Mouse (Mus musculus) liver, embryonic 13.5 days (tissue): ENCODE data around the gene Spred2. TPM values are rescaled to one million over a fixed set of nuclear protein-coding genes. Genes with fewer than 3 reads are reported as not detected.

Experiments used
- ATAC-seq: fragments of 200-750 bp; cut with Nextera tagmentation; 2 replicates; pipeline ENCODE4 v1.8.0; 2017; ENCODE audit warnings: low read depth, mild to moderate bottlenecking, moderate number of reproducible peaks, moderate library complexity
- DNase-seq: peaks from one replicate; pipeline ENCODE4 v3.0.0; 2022
- H3K27ac ChIP-seq: fragments of 300-500 bp; sonication (generic); 2 replicates; pipeline ENCODE4 v1.5.1; 2015; ENCODE audit warnings: moderate library complexity, mild to moderate bottlenecking, inconsistent platforms
- H3K27me3 ChIP-seq: fragments of 300-500 bp; sonication (generic); 2 replicates; pipeline ENCODE4 v1.6.1; 2015; ENCODE audit warnings: mild to moderate bottlenecking, inconsistent platforms
- H3K36me3 ChIP-seq: fragments of 300-500 bp; sonication (generic); 2 replicates; pipeline ENCODE4 v1.6.1; 2015; ENCODE audit warnings: mild to moderate bottlenecking, inconsistent platforms
- H3K4me1 ChIP-seq: fragments of 300-500 bp; sonication (generic); replicated peaks from 2 replicates; pipeline ENCODE4 v1.6.1; 2015; ENCODE audit warnings: inconsistent platforms
- H3K4me2 ChIP-seq: fragments of 300-500 bp; sonication (generic); 2 replicates; pipeline ENCODE4 v1.6.1; 2015; ENCODE audit warnings: inconsistent platforms, mild to moderate bottlenecking, moderate library complexity
- H3K4me3 ChIP-seq: fragments of 300-500 bp; sonication (generic); replicated peaks from 2 replicates; pipeline ENCODE4 v1.5.1; 2015; ENCODE audit warnings: mild to moderate bottlenecking, inconsistent platforms
- H3K9ac ChIP-seq: fragments of 300-500 bp; sonication (generic); 2 replicates; pipeline ENCODE4 v1.6.1; 2015; ENCODE audit warnings: mild to moderate bottlenecking, inconsistent platforms
- H3K9me3 ChIP-seq: fragments of 300-500 bp; sonication (generic); replicated peaks from 2 replicates; pipeline ENCODE4 v1.6.1; 2016; ENCODE audit warnings: inconsistent platforms
- WGBS: fragments of 180-500 bp; shearing (Covaris S2); methylation state at CpG from one replicate; pipeline ENCODE4 v1.1.7; 2015; ENCODE audit not compliant: insufficient replicate concordance; 5-methylcytosine and 5-hydroxymethylcytosine counted together
- polyA plus RNA-seq: library from polyadenylated mRNA; unstranded; fragments of >200 nt; fragmentation: Nextera tagmentation; extraction: Ambion mirVana; gene quantifications from 2 replicates; pipeline ENCODE4 v1.2.1, GENCODE M21; 2015

Gene Spred2
- polyA plus RNA-seq, 1 experiment from 2014 or later = 2.3 TPM

DNA sequence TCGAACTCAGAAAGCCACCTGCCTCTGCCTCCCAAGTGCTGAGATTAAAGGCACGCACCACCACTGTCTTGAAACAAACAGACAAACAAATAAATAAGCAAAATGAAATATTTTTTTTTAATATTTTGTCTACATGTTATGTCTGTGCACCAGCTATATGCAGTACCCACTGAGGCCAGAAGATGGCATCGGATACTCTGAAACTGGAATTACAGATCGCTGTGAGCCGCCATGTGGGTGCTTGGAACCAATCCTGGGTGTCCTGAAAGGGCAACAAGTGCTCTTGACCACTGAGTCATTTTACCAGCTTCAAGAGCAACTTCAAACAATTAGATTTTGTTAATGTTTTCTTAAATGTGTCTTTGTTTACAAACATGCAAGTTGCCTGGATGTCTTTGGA lies 11.5 kb upstream of the Spred2 start:
- Histone ChIP-seq H3K27me3 (no peaks in the 10 kb centered on the region), H3K4me1 (0 out of 2 replicates have a peak, but pooled peaks cover 3% of the 10 kb centered on the region), H3K4me3 (no peak overlapping the region), H3K9me3 (peaks cover 5% of the 10 kb centered on the region), H3K9ac (no peak overlapping the region), H3K4me2 (no peak overlapping the region), H3K27ac (no peak overlapping the region), H3K36me3 (no peaks in the 10 kb centered on the region)
- ATAC-seq (no peak), DNase-seq (no peak)
- 83% methylated on average over 5 of the region's 5 CpGs for WGBS

DNA sequence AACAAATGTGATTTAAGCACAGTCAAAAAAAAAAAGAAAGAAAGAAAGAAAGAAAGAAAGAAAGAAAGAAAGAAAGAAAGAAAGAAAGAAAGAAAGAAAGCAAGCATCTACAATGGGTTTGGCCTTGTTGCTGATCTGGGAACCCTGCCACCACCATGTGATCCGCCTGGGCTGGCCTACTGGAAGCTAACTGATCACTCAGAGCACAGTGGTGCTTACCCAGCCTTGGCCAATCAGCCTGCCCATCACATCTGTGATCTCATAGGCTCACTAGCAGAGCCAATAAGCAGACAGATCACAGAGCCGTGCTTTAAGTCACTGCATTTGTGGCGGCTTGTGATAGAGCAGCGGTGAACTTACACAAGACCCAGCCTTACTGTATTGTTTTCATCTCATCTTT lies 10.4 kb upstream of the Spred2 start:
- WGBS = 79% methylated on average over 4 of the region's 4 CpGs
- H3K27ac ChIP-seq = no peak overlapping the region
- H3K36me3 ChIP-seq = no peaks in the 10 kb centered on the region
- ATAC-seq (no peak), DNase-seq (no peak)
- peaks cover 9% of the 10 kb centered on the region for H3K4me1 ChIP-seq
- peaks cover 5% of the 10 kb centered on the region for H3K9me3 ChIP-seq
- no peaks in the 10 kb centered on the region for H3K27me3 ChIP-seq
- no peak overlapping the region for H3K9ac ChIP-seq
- no peak overlapping the region for H3K4me2 ChIP-seq
- no peak overlapping the region for H3K4me3 ChIP-seq

GRCm38 (mm10) chr11:19917381-19918245 lies 6.6 kb upstream of the Spred2 start:
- Histone ChIP-seq H3K4me3 (no peak overlapping the region), H3K9ac (no peak overlapping the region), H3K27me3 (no peaks in the 10 kb centered on the region), H3K27ac (no peak overlapping the region), H3K36me3 (no peaks in the 10 kb centered on the region), H3K4me2 (no peak overlapping the region), H3K9me3 (peaks cover 4% of the 10 kb centered on the region), H3K4me1 (peaks cover 25% of the 10 kb centered on the region)
- DNase-seq (no peak), ATAC-seq (no peak)
- WGBS = 66% methylated on average over 9 of the region's 9 CpGs

GRCm38 (mm10) chr11:19918246-19918540 lies 6.0 kb upstream of the Spred2 start:
- 18% methylated on average over 2 of the region's 2 CpGs for WGBS
- peaks cover 25% of the 10 kb centered on the region for H3K4me1 ChIP-seq
- no peaks in the 10 kb centered on the region for H3K9me3 ChIP-seq
- no peak overlapping the region for H3K9ac ChIP-seq
- H3K4me3 ChIP-seq = no peak overlapping the region
- DNase-seq (no peak), ATAC-seq (no peak)
- H3K27me3 ChIP-seq = no peaks in the 10 kb centered on the region
- H3K27ac ChIP-seq = no peak overlapping the region
- H3K36me3 ChIP-seq = no peaks in the 10 kb centered on the region
- H3K4me2 ChIP-seq = no peak overlapping the region

GRCm38 (mm10) chr11:19919460-19919784 lies 4.8 kb upstream of the Spred2 start:
- peak overlapping the region; percentile 70 for H3K27ac ChIP-seq
- H3K9me3 ChIP-seq = no peaks in the 10 kb centered on the region
- ATAC-seq (no peak), DNase-seq (no peak)
- H3K4me1 ChIP-seq = peaks cover 30% of the 10 kb centered on the region
- peak overlapping the region; percentile 72 for H3K4me3 ChIP-seq
- 13% methylated on average over 6 of the region's 6 CpGs for WGBS
- peak overlapping the region; percentile 76 for H3K9ac ChIP-seq
- peak overlapping the region; percentile 92 for H3K4me2 ChIP-seq
- H3K27me3 ChIP-seq = no peaks in the 10 kb centered on the region
- no peaks in the 10 kb centered on the region for H3K36me3 ChIP-seq

DNA sequence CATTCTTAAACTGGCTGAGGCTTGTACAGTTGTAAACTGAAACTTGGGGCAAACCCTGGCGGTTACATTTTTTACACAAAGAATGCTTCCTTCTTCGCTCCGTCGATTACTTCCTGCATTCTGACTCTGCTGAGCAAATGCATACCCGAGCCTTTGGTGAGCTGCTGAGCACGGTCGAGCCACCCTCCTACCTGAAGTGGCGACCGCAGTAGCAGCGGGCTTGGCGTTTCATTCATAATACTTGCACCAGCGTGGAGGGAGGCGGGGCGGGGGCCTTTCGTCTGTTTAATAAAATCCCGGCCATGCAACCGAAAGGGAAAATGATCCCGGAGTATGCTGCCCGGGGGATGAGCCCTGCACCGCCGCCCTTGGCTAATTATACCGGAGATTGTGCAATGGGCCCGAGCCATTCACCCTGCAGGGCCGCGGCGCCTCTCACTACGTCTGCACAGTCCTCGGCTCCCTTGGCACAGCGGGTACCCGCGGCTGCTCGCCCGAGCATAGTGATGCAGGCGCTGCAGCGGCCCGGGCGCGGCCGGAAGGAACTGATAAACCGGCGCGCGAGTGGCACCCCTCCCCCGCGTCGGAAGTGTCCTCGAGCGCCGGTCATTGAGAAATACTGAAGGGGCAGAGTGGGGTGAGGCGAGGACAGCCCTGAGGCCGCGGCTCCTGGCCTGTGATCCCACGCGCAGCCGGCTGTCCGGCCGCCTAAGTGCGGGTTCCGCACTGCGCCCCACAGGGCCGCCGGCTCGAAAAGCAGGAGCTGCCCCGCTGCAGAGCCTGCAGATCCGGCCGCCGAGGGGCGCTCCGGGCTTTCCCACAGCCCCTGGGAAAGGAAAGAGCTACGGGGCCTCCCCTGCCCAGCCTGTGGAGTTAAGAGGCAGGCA lies 4.1 kb upstream of the Spred2 start:
- peak overlapping the region; percentile 76 for H3K9ac ChIP-seq
- under 1% methylated on average over 70 of the region's 70 CpGs for WGBS
- no peaks in the 10 kb centered on the region for H3K9me3 ChIP-seq
- peak overlapping the region; percentile 72 for H3K4me3 ChIP-seq
- peak overlapping the region; percentile 70 for H3K27ac ChIP-seq
- no peaks in the 10 kb centered on the region for H3K36me3 ChIP-seq
- peak; percentile 80 for ATAC-seq
- peak overlapping the region; percentile 92 for H3K4me2 ChIP-seq
- peak; percentile 70 for DNase-seq
- no peaks in the 10 kb centered on the region for H3K27me3 ChIP-seq
- peaks cover 33% of the 10 kb centered on the region for H3K4me1 ChIP-seq

DNA sequence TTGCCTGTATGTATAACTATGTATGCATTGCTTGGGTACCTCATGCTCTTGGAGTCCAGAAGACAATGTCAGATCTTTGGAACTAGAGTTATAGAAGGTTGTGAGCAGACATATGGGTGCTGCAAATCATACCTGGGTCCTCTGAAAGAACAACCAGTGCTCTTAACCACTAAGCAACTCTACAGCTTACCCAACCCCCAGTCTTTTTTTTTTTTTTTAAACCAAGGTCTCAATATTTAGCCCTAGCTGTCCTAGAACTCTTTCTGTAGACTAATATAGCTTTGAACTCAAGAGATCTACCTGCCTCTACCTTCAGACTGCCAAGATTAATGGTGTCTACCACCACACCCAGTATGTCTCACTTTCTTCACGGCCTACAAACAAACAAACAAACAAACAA lies 2.5 kb upstream of the Spred2 start:
- no peak for DNase-seq
- Histone ChIP-seq H3K36me3 (no peaks in the 10 kb centered on the region), H3K9ac (no peak overlapping the region), H3K4me3 (no peak overlapping the region), H3K4me2 (no peak overlapping the region), H3K9me3 (no peaks in the 10 kb centered on the region), H3K27ac (no peak overlapping the region), H3K27me3 (no peaks in the 10 kb centered on the region), H3K4me1 (peaks cover 45% of the 10 kb centered on the region)
- 73% methylated on average over 1 of the region's 1 CpGs for WGBS
- no peak for ATAC-seq

DNA sequence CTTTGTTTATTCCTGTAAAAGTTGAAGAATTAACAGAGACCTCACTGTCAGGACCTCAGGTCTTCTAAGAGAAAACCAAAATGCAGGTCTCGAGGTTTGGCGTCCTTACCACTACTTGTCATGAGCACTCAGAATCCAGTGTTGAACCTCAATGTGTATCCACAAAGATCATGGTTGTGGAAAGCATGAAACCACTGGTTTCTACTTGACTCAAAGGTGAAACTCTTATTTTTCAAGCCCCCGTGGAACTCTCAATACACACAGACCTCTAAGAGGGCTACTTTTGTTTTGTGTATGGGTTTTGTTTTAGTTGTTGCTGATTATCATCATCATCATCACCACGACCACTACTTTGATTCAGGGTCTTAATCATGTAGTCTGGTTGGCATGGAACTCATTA lies 2.0 kb upstream of the Spred2 start:
- H3K4me2 ChIP-seq = no peak overlapping the region
- H3K9ac ChIP-seq = no peak overlapping the region
- 69% methylated on average over 4 of the region's 4 CpGs for whole genome bisulfite sequencing
- H3K9me3 ChIP-seq = no peaks in the 10 kb centered on the region
- no peaks in the 10 kb centered on the region for H3K27me3 ChIP-seq
- no peak overlapping the region for H3K4me3 ChIP-seq
- H3K36me3 ChIP-seq = no peaks in the 10 kb centered on the region
- DNase-seq (no peak), ATAC-seq (no peak)
- H3K4me1 ChIP-seq = peaks cover 49% of the 10 kb centered on the region
- no peak overlapping the region for H3K27ac ChIP-seq

- DNase-seq (peak; percentile 22), ATAC-seq (peak; percentile 13)
- WGBS = under 1% methylated on average over 29 of the region's 29 CpGs
Measured at GRCm38 (mm10) chr11:19924757-19925148, 578 bp downstream of the Spred2 start.

DNA sequence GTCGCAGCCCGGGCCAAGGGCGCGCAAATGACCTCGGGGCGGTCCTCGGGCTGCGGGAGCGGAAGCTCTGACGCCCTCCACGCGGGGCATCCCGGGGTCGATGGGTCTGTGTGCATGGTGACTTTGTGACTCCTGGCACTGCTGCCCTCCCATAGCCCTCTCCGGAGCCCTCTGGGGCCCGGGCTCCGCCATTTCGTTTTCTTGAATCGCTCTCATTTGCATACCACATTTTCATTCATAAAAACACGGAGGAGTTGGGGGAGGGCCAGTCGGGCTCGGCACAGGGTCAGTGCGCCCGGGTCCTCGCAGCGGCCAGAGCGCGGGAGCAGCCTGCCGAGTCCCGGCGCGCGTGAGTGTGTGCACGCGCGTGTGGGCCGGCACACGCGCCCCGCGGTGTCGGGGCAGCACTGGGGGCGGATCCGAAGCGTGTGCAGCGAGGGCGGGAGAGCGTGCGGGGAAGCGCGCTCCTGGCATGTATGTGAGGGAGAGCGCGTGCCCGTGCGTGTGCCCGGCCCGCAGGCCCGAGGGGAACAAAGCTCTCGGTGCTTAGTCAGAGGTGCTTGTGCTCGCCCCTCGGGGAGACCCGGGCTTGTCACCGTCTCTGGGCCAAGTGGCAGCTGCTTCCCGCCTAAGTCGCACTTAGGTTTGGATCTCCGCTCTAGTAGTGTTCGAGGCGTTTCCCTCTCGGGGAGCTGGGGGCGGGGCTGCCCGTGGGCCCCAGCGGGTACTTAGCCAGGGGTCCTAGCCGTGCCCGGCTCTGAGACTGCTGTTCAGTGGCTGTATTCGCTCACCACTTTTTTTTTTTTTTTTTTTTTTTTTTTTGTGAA lies 1.2 kb downstream of the Spred2 start:
- ATAC-seq = peak; percentile 73

More at GRCm38 (mm10) chr11:19924757-19925148, 578 bp downstream of the Spred2 start:
- Histone ChIP-seq H3K4me3 (peak overlapping the region; percentile 93), H3K27ac (peak overlapping the region; percentile 91), H3K4me2 (peak overlapping the region; percentile 96), H3K27me3 (no peaks in the 10 kb centered on the region), H3K4me1 (peaks cover 61% of the 10 kb centered on the region), H3K9me3 (no peaks in the 10 kb centered on the region), H3K36me3 (no peaks in the 10 kb centered on the region), H3K9ac (peak overlapping the region; percentile 91)

More for the DNA sequence above, 1.2 kb downstream of the Spred2 start:
- H3K9ac ChIP-seq = peak overlapping the region; percentile 91
- no peaks in the 10 kb centered on the region for H3K27me3 ChIP-seq
- under 1% methylated on average over 75 of the region's 75 CpGs for WGBS
- peak overlapping the region; percentile 91 for H3K27ac ChIP-seq
- H3K4me3 ChIP-seq = peak overlapping the region; percentile 93
- peaks cover 61% of the 10 kb centered on the region for H3K4me1 ChIP-seq
- peak; percentile 60 for DNase-seq
- peak overlapping the region; percentile 96 for H3K4me2 ChIP-seq
- no peaks in the 10 kb centered on the region for H3K9me3 ChIP-seq
- H3K36me3 ChIP-seq = no peaks in the 10 kb centered on the region
